Comparison of ENCODE assay signal across 15 mouse cellular contexts in the genomic region with DNA sequence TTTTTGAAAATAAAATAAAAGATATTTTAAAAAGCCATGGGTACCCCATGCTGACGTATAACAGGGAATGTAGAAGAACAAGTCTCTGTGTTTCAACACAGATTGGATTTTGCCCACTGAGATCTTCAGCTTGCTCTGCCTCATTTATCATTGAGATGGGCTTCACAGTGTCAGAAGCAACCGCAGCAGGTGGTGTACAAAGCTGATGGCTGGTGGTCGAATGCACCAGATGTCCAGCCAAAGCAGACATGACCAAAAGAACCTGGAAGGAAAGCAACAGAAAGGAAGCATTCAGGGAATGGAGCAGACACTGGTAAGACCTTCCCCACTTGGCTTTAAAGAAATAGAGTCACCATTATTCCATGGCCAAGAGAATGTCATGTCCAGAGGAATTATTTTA.
A peak's percentile ranks its signal among the peaks of the same experiment; 100 is the strongest.
DNase-seq lines count a peak whose midpoint lies in the region; ATAC-seq and TF ChIP-seq lines count a peak whose summit lies in the region.
"Had no signal": no experiment of that assay in that cellular context is flagged by ENCODE, and none has a peak within 500 bp of the region (broad histone marks: within the 10 kb centered on the region; RNA-seq: fewer than 3 reads in every experiment).

No protein-coding gene starts in this region.

- H3K4me3 ChIP-seq in heart, embryonic 14.5 days (ENCODE audit: control insufficient read depth in 1 of 2, insufficient read depth in 1 of 2, low read depth in 1 of 2, low read length in 2 of 2): no peak overlapping the region
- H3K4me3 ChIP-seq in lung, embryonic 14.5 days (ENCODE audit: low read depth, low read length): no peak overlapping the region
- no peak overlapping the region for H3K4me3 ChIP-seq in hindbrain, embryonic 16.5 days (ENCODE audit: low read length)
- peak overlapping the region; percentile 2 for H3K4me3 ChIP-seq in myocyte
- H3K4me3 ChIP-seq: forebrain, embryonic 10.5 days had no signal

- H3ac ChIP-seq in myocyte (ENCODE audit: control insufficient read depth, insufficient read length): no peak overlapping the region

- no peak for DNase-seq in heart, adult 11 months
- no peak for DNase-seq in lung, embryonic 14.5 days
- no peak for DNase-seq in lung, postnatal 36 days
- DNase-seq in ovary, postnatal 36 days (ENCODE audit: low spot score): no peak
- DNase-seq: kidney, postnatal 25 days; layer of hippocampus, postnatal 36 days; liver; right cerebral cortex, postnatal 4 days had no signal

- no peak for TF ChIP-seq CTCF in lung, embryonic 14.5 days (IDR thresholded peaks at IDR 0.05; ENCODE audit: low read depth)

- no peak overlapping the region for H3K9ac ChIP-seq in heart, embryonic 14.5 days (ENCODE audit: low read length)
- H3K9ac ChIP-seq in lung, embryonic 14.5 days: no peak overlapping the region
- no peak overlapping the region for H3K9ac ChIP-seq in hindbrain, embryonic 16.5 days (ENCODE audit: low read depth, low read length)

- no peak for ATAC-seq in heart, embryonic 14.5 days (ENCODE audit: insufficient number of reproducible peaks, insufficient read depth, low FRiP score, low read depth)
- ATAC-seq in lung, embryonic 14.5 days (ENCODE audit: insufficient read depth): no peak
- ATAC-seq in hindbrain, embryonic 16.5 days: peak; percentile 71; the same call in 1 of the 2 replicates
- ATAC-seq: inflammation-experienced regulatory T-cells, adult 6 months had no signal

- H3K36me3 ChIP-seq in heart, embryonic 14.5 days (ENCODE audit: control insufficient read depth, insufficient read depth, low read length): no peaks in the 10 kb centered on the region
- H3K36me3 ChIP-seq in lung, embryonic 14.5 days (ENCODE audit: insufficient read depth): no peaks in the 10 kb centered on the region
- no peaks in the 10 kb centered on the region for H3K36me3 ChIP-seq in hindbrain, embryonic 16.5 days (ENCODE audit: control insufficient read depth, insufficient read depth, low read length)
- no peaks in the 10 kb centered on the region for H3K36me3 ChIP-seq in myocyte (ENCODE audit: control insufficient read depth, insufficient read depth)
- H3K36me3 ChIP-seq: forebrain, embryonic 10.5 days had no signal

- H3K79me2 ChIP-seq in myocyte (ENCODE audit: control insufficient read depth, insufficient read depth): no peaks in the 10 kb centered on the region

- no peak for TF ChIP-seq POLR2A in myocyte (IDR thresholded peaks at IDR 0.05; ENCODE audit: insufficient read length, low read depth)

- H3K9me3 ChIP-seq in heart, embryonic 14.5 days (ENCODE audit: control insufficient read depth, low read length): no peaks in the 10 kb centered on the region
- no peaks in the 10 kb centered on the region for H3K9me3 ChIP-seq in lung, embryonic 14.5 days (ENCODE audit: low read depth, low read length)
- no peaks in the 10 kb centered on the region for H3K9me3 ChIP-seq in hindbrain, embryonic 16.5 days (ENCODE audit: control insufficient read depth, low read length)
- H3K9me3 ChIP-seq: forebrain, embryonic 10.5 days had no signal

- H3K27me3 ChIP-seq in heart, embryonic 14.5 days (ENCODE audit: control insufficient read depth, insufficient read depth, low read length): no peaks in the 10 kb centered on the region
- no peaks in the 10 kb centered on the region for H3K27me3 ChIP-seq in lung, embryonic 14.5 days (ENCODE audit: insufficient read depth, low read length)
- no peaks in the 10 kb centered on the region for H3K27me3 ChIP-seq in hindbrain, embryonic 16.5 days (replicated peaks; ENCODE audit: control insufficient read depth, insufficient read depth, low read length)
- no peaks in the 10 kb centered on the region for H3K27me3 ChIP-seq in myocyte (ENCODE audit: control insufficient read depth, insufficient read depth, insufficient read length)
- H3K27me3 ChIP-seq: CH12.LX, Patski had no signal

- H3K4me2 ChIP-seq in heart, embryonic 14.5 days (ENCODE audit: low read length): peak overlapping the region; percentile 57
- H3K4me2 ChIP-seq in lung, embryonic 14.5 days: peak overlapping the region; percentile 41; the same call in 1 of the 2 replicates
- H3K4me2 ChIP-seq in hindbrain, embryonic 16.5 days (ENCODE audit: low read length): no peak overlapping the region
- H3K4me2 ChIP-seq in myocyte (ENCODE audit: low read depth): peak overlapping the region; percentile 70

- 80% methylated on average over 3 of the region's 3 CpGs for WGBS in heart, embryonic 14.5 days
- WGBS in lung, embryonic 14.5 days: 56% methylated on average over 3 of the region's 3 CpGs
- WGBS in hindbrain, embryonic 16.5 days: 49% methylated on average over 3 of the region's 3 CpGs

- peak overlapping the region; percentile 84 to 91 for H3K27ac ChIP-seq in heart, embryonic 14.5 days (replicated peaks in 1 of 2; ENCODE audit: control insufficient read depth in 1 of 2, insufficient read depth in 1 of 2, low read depth in 2 of 2, low read length in 2 of 2)
- H3K27ac ChIP-seq in lung, embryonic 14.5 days (ENCODE audit: low read depth): peak overlapping the region; percentile 26
- H3K27ac ChIP-seq in hindbrain, embryonic 16.5 days (ENCODE audit: low read depth, low read length): no peak overlapping the region
- H3K27ac ChIP-seq: forebrain, embryonic 10.5 days had no signal

- peaks cover 11 to 25% of the 10 kb centered on the region in 2 experiments for H3K4me1 ChIP-seq in heart, embryonic 14.5 days (ENCODE audit: control insufficient read depth in 2 of 2, insufficient read depth in 2 of 2, low read length in 2 of 2)
- H3K4me1 ChIP-seq in lung, embryonic 14.5 days (ENCODE audit: insufficient read depth): peaks cover 4% of the 10 kb centered on the region; the same call in 1 of the 2 replicates
- peaks cover 7% of the 10 kb centered on the region for H3K4me1 ChIP-seq in hindbrain, embryonic 16.5 days (ENCODE audit: control insufficient read depth, insufficient read depth, low read depth, low read length)
- H3K4me1 ChIP-seq: forebrain, embryonic 10.5 days had no signal

TF ChIP-seq in myocyte, 11 proteins besides CTCF, POLR2A, EP300 and RAD21:
- TF ChIP-seq MYOD1 (IDR thresholded peaks at IDR 0.05; ENCODE audit: control insufficient read depth in 1 of 3, insufficient read length in 2 of 3, low read depth in 2 of 3) (peak in 2 of 3 experiments; percentile 63 to 69), MYOG (IDR thresholded peaks at IDR 0.05; ENCODE audit: control insufficient read depth in 1 of 3, insufficient read depth in 1 of 3, insufficient read length in 2 of 3, low read depth in 2 of 3) (peak in 1 of 3 experiments; percentile 70), MAX (IDR thresholded peaks at IDR 0.05; ENCODE audit: low read depth) (no peak)
